Comparison of ENCODE assay signal across 23 mouse cellular contexts in genomic region chr8:46322421-46322820, GRCm38 (mm10). TPM values are rescaled to one million over a fixed set of nuclear protein-coding genes. Genes with fewer than 3 reads are reported as not detected.
"Had no signal": no experiment of that assay in that cellular context is flagged by ENCODE, and none has a peak within 500 bp of the region (broad histone marks: within the 10 kb centered on the region; RNA-seq: fewer than 3 reads in every experiment).

No protein-coding gene starts in this region.

- H3K4me2 ChIP-seq: neural tube, embryonic 13.5 days; neural tube, embryonic 15.5 days; stomach, embryonic 15.5 days had no signal

- H3K4me3 ChIP-seq: neural tube, embryonic 13.5 days; neural tube, embryonic 15.5 days; stomach, embryonic 15.5 days had no signal

- H3K27ac ChIP-seq: neural tube, embryonic 13.5 days; neural tube, embryonic 15.5 days; stomach, embryonic 15.5 days; stomach, postnatal 0 days had no signal

- H3K36me3 ChIP-seq: neural tube, embryonic 13.5 days; neural tube, embryonic 15.5 days; stomach, embryonic 15.5 days had no signal

- H3K9ac ChIP-seq: neural tube, embryonic 13.5 days; neural tube, embryonic 15.5 days; stomach, embryonic 15.5 days had no signal

- H3K27me3 ChIP-seq: neural tube, embryonic 13.5 days; neural tube, embryonic 15.5 days; stomach, embryonic 15.5 days had no signal

- H3K9me3 ChIP-seq: neural tube, embryonic 13.5 days; neural tube, embryonic 15.5 days; stomach, embryonic 15.5 days had no signal

- DNase-seq: retina, postnatal 1 day; right cerebral cortex, adult 18-20 months; right cerebral cortex, postnatal 14 days; right cerebral cortex, postnatal 25 days; right cerebral cortex, postnatal 4 days; spleen, adult 18-20 months; thymus, adult 18-20 months; thymus, adult 2 months; thymus, postnatal 14 days; thymus, postnatal 25 days; thymus, postnatal 36 days; thymus, postnatal 4 days had no signal

- H3K4me1 ChIP-seq: neural tube, embryonic 13.5 days; neural tube, embryonic 15.5 days had no signal

RNA-seq across cellular contexts. Expression of gene Helt, which starts 27.9 kb away (rescaled TPM):
- total RNA-seq: neutrophil, adult 5-6 weeks had no signal
- polyA plus RNA-seq: neural tube, embryonic 14.5 days; neural tube, embryonic 15.5 days; small intestine, adult 2 months; spleen, adult 2 months; stomach, embryonic 14.5 days; stomach, embryonic 16.5 days; stomach, postnatal 0 days; thymus, adult 2 months; urinary bladder, adult 2 months had no signal
